In genomic region chr2:53501657-53502274, GRCm38 (mm10) we compare ENCODE assay signal across 12 mouse cellular contexts.
DNase-seq lines count a peak whose midpoint lies in the region; ATAC-seq lines count a peak whose summit lies in the region.
"Had no signal": no experiment of that assay in that cellular context is flagged by ENCODE, and none has a peak within 500 bp of the region (broad histone marks: within the 10 kb centered on the region; RNA-seq: fewer than 3 reads in every experiment).

No protein-coding gene starts in this region.

- H3K27ac ChIP-seq in hindbrain, embryonic 13.5 days, result peak overlapping the region; percentile 30; the same call in 1 of the 2 replicates
- H3K27ac ChIP-seq in midbrain, embryonic 13.5 days, result peak overlapping the region; percentile 31; the same call in 1 of the 2 replicates
- H3K27ac ChIP-seq: heart, embryonic 15.5 days; limb, embryonic 13.5 days; macrophage had no signal

- H3K4me2 ChIP-seq in hindbrain, embryonic 13.5 days, result peak overlapping the region; percentile 53
- peak overlapping the region; percentile 42 for H3K4me2 ChIP-seq in midbrain, embryonic 13.5 days (replicated peaks)
- H3K4me2 ChIP-seq: heart, embryonic 15.5 days; limb, embryonic 13.5 days had no signal

- peak; percentile 94 for ATAC-seq in hindbrain, embryonic 13.5 days (ENCODE audit: low FRiP score)
- ATAC-seq in midbrain, embryonic 13.5 days, result peak; percentile 65
- ATAC-seq in megakaryocyte-erythroid progenitor cell, adult 5-6 weeks (replicated peaks; ENCODE audit: low FRiP score, low TSS enrichment, poor library complexity, severe bottlenecking), result no peak

- no peaks in the 10 kb centered on the region for H3K9me3 ChIP-seq in hindbrain, embryonic 13.5 days
- no peaks in the 10 kb centered on the region for H3K9me3 ChIP-seq in midbrain, embryonic 13.5 days
- H3K9me3 ChIP-seq: heart, embryonic 15.5 days; limb, embryonic 13.5 days had no signal

- peak; percentile 43 for DNase-seq in brain, adult 2 months (ENCODE audit: low read depth, low spot score)
- DNase-seq in embryo, embryonic 11 days, result peak; percentile 36
- no peak for DNase-seq in c-Kit-positive CD71-positive TER-119-positive erythroid progenitor cells, embryonic 14.5 days (ENCODE audit: low spot score)
- no peak for DNase-seq in lung, postnatal 36 days
- DNase-seq: adrenal gland, postnatal 14 days; thymus, postnatal 14 days had no signal

- H3K4me1 ChIP-seq in hindbrain, embryonic 13.5 days (replicated peaks), result peaks cover 7% of the 10 kb centered on the region; the same call in 1 of the 2 replicates
- peaks cover 4% of the 10 kb centered on the region for H3K4me1 ChIP-seq in midbrain, embryonic 13.5 days (replicated peaks)
- H3K4me1 ChIP-seq: heart, embryonic 15.5 days; limb, embryonic 13.5 days had no signal

- no peaks in the 10 kb centered on the region for H3K36me3 ChIP-seq in hindbrain, embryonic 13.5 days
- no peaks in the 10 kb centered on the region for H3K36me3 ChIP-seq in midbrain, embryonic 13.5 days
- H3K36me3 ChIP-seq: heart, embryonic 15.5 days; limb, embryonic 13.5 days had no signal

- peak overlapping the region; percentile 21; the same call in 1 of the 2 replicates for H3K9ac ChIP-seq in hindbrain, embryonic 13.5 days
- no peak overlapping the region for H3K9ac ChIP-seq in midbrain, embryonic 13.5 days (replicated peaks)
- H3K9ac ChIP-seq: heart, embryonic 15.5 days; limb, embryonic 13.5 days had no signal

- H3K4me3 ChIP-seq in hindbrain, embryonic 13.5 days, result peak overlapping the region; percentile 27
- peak overlapping the region; percentile 4; the same call in 1 of the 2 replicates for H3K4me3 ChIP-seq in midbrain, embryonic 13.5 days (replicated peaks)
- H3K4me3 ChIP-seq: heart, embryonic 15.5 days; limb, embryonic 13.5 days had no signal

- H3K27me3 ChIP-seq in hindbrain, embryonic 13.5 days, result no peaks in the 10 kb centered on the region
- H3K27me3 ChIP-seq in midbrain, embryonic 13.5 days, result no peaks in the 10 kb centered on the region
- H3K27me3 ChIP-seq: heart, embryonic 15.5 days; limb, embryonic 13.5 days had no signal

- 23% methylated on average over 14 of the region's 14 CpGs for WGBS in hindbrain, embryonic 13.5 days
- 34% methylated on average over 14 of the region's 14 CpGs for WGBS in midbrain, embryonic 13.5 days

Comparison
In these comparisons a context has a peak if more than half of its experiments do, and no peak if none do; other contexts are left out.
1. DNase-seq: peak in brain, adult 2 months (single experiment) and embryo, embryonic 11 days (single experiment); none in c-Kit-positive CD71-positive TER-119-positive erythroid progenitor cells, embryonic 14.5 days (single experiment) and lung, postnatal 36 days (single experiment).